Mouse (Mus musculus) kidney, postnatal 4 days (tissue): Measurements from ENCODE around the gene Tmub1.

Source experiments
- DNase-seq, 2 experiments: peaks; one replicate each; pipeline ENCODE4 v3.0.0; 2021; ENCODE audit warnings: mixed read lengths in 2 of 2

The Tmub1 gene

DNA sequence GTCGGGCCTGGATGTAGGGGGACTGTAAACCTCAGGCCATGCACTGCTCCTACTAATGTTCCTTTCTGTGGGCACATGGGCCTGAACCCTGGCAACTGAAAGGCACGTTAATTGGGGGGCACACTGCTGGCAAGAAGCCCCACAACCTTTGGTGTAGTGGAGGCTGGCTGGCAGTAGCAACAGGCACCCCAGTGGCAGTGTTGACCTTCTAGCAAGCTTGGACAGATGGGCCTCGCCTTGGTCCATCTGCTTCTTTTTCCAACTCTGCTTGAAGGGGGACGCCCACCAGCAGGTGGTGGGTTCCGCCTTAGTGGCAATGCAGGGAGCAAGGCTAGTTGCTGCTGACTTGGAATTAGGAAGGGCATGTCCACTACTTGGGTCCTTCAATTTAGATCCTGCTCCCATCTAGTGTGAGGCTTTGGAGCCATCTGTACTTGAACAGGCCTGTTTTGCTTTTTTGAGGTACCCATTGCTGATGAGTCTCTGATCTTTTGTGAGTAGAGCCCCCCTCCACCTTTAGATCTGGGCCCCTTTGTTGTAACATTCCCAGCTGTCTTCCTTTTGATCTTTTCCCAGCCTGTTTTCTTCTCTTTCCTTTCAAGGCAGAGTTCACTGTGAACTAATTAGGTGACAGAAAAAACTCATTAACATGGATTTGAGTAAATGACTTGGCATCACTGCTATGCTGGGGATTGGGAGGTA lies 5.8 kb upstream of the Tmub1 start:
- no peak for DNase-seq

DNA sequence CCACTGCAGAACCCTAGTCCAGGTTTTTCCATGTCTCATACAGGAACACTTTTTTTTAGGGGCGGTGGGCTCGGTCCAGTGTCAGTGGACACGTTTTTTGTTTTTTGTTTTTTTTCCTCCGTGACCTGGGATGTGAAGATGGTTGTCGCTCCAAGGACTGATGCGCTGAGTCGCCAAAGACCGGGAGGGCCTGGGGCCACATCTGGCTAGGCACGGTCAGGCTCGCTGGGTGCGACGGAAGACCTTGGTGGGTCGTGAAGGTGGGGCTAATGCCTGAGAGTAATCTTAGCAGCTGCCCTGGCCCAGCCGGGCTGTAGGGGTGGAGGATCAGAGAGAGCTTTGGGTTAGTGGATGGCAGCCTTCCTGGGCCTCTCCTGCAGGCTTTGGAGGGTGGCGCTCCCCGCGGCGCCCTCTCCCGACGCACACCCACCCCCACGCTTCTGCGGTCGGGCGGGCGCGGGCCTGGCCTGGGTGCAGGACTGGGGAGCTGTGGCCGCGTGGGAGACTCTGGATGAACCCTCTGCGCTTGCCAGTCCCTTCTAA lies 5.1 kb upstream of the Tmub1 start:
- peak; percentile 38 to 57 for DNase-seq

DNA sequence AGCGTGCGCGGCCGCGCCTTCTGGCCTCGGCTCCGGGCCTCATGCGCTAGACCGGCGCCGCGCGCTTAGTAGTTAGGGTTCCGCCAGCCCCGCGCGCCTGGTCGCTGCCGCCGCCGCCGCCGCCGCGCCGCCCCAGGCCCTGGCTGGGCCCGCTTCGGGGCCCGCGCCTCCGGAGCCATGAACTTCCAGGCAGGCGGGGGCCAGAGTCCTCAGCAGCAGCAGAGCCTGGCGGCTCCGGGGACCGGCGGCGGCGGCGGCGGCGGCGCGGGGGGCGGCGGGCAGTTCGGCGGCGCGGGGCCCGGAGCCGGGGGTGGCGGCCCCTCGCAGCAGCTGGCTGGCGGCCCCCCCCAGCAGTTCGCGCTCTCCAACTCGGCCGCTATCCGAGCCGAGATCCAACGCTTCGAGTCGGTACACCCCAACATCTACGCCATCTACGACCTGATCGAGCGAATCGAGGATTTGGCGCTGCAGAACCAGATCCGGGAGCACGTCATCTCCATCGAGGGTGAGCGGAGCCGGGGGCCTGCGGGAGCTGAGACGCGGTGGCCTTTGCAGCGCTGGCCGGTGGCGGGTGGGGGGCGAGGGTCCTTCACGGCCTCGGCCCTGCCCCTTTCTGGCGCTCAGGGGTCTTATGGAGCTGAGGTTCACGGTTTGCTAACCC lies 4.5 kb upstream of the Tmub1 start, which contains the start of gene Agap3:
TSS of gene Agap3 (plus strand) at position 148 of the 661 bp plus-strand sequence.
- peak; percentile 56 to 65 for DNase-seq

DNA sequence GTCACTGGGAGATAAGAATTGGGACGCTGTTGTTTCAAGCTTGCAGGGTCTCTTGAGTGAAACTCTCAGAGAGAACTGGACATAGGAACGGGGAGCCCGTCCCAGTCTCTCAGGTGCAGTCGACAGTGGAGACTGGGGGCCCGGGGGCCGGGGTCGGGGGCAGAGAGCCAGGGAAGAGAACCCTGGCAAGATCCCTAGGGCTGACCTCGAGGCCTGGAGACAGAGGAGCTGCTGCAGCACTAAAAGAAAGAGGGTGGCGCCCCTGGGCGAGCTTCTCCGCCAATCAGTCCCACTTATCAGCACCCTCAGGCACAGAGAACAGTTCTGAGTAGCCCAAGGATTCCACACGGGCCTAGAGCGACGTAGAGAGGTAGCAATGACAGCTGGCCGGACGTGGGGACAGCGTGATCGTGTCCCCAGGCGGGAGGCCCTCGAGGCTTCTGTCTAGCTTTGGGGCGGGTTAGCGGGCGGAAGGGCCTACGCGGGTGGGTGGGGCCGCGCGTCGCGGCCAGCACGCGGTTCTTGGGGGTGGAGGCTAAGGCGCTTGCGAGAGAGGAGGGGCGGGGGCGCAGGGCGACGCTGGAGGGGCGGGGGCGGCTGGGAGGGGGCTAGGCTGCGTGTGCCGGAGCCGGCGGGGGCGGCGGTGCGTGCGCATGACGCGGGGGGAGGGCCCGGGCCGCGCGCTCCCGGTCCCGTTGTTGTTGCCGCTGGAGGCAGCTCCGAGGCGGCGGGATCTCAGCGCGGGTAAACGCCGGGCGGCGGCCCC lies 3.8 kb upstream of the Tmub1 start:
- DNase-seq = peak; percentile 88 to 92

DNA sequence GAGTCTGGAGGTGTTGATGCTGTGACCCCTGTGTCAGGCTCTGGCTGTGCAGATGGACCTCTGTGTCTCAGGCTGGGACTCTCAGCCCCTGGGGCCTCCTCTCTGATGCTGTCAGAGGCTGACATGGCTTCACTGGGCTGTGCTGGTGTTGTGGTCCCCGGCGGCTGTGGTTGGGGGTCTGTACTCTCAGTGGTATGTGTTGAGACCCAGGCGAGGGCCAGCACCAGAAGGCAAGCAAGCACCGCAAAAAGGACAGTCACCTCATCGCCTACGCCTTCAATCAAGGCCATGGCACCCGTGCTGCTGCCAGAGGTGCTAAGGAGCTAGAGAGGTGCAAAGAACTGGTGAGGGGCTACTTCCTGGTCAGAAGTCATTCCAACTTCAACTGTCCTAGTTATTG lies 1.0 kb downstream of the Tmub1 start:
- no peak for DNase-seq

DNA sequence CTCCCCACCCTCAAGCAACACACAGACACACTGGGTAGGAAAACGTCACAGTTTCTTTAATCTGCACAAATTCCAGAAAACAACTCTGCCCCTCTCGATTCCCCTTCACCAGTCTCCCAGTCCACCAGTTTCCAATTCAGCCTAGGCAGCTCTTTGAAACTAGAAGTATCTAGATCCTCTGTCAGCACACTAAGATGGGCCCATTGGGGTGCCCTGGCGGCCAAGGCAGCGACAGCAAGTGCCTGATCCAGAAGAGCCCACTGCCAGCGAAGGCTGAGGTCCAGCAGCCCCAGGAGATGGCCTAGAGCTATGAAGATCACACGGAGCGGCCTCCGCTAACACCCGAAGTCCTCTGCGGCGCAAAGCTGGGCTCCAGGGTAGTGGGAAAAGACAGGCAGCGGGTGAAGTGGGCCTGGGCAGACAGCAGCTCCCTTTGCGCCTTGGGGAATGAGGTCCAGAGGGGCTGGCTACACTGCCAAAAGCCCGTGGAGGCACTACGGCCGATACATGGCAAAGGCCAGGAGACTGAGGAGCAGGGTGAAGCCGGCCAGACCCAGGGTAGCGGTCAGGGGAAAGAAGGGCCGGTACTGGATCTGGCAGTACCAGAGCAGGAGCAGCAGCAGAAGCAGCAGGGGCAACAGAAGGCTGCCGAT lies 2.1 kb downstream of the Tmub1 start:
- no peak for DNase-seq

DNA sequence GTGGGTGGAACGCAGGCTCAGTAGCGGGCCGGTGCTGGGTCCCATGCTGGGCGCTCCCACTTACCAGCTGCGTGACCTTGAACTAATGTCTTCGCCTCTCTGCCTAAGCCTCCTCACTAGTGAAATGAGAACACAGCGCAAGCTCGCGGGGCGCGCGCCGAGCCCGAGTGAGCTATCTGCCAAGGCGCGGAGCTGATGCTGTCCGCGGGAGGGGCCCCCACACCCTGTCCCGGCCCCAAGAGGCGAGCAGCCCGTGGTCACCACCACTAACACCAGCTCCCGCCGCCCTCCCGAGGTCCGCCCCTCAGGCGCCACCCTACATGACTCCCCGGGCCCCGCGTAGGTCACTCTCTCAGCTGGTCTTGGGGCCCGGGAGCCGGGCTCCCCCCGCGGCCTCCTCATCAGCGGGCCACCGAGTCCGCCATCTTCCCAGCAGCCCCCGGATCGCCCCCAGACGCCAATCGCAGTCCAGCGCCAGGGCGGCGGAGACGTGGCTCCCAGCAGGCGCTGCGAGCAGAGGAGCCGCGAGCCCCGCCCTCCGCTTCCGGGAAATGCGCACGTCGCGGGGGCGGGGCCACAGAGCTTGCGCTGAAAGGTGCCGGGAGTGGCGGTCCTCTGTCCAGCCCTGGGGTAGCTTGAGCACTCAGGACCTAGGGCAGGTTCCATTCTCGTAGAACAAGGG lies 2.8 kb downstream of the Tmub1 start, which contains the start of gene Fastk:
TSS of gene Fastk (minus strand) at position 542 of the 682 bp plus-strand sequence.
- peak; percentile 97 to 98 for DNase-seq

DNA sequence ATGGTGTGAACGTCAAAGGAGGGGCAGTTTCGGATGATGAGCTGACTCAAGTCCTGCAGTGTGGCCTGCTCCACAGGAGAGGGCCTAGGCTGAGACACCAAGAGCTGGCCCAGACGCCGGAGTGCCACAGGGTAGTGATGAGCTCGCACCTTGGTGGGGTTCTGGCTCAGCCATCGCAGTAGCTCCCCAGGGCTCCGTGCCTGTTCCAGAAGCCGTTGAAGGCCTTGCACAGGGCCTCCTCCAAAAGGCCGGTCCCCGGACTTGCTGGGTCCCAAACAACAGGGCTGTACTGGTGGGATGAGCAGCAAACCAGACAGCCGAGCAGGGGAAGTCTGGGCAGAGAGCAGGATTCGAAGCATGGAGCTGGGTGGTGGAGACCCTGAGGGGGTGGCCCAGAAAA lies 3.7 kb downstream of the Tmub1 start:
- no peak for DNase-seq

DNA sequence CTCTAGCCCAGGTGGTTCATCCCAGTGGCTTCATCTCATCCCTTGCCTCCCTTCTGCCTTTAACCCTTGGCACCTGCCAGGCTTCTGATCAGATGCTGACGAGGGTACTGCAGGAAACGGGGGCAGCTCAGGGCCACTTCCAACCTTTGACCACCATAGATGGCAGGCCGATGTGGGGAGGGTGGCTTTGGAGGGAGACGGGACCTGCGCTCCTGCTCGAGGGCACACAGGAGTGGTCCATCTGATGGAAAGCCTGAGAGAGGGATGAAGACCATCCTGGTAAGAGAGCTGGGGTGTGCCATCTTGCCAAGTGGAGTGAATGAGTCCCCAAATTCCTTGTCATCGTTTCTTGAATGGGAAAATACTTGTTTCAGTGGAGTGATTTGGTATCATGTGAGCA lies 4.5 kb downstream of the Tmub1 start:
- DNase-seq = no peak

DNA sequence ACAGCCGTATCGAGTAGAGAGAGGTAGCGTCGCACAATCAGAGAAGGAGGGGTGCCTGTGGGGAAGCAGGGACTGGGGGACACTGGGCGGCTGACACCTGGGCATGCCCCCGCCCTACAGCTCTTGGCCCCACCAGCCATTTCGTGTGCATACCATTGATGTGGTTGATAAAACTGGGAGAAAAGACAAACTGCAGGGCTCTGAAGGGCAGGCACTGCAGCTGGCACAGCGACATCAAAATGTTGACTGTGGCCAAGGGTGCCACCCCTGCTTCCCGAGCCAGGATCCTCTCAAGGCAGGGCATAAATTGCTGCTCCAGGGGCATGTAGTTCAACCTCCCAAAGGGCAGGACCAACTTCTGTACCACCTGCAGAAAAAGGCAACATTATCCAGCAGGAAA lies 5.6 kb downstream of the Tmub1 start:
- DNase-seq = no peak

DNA sequence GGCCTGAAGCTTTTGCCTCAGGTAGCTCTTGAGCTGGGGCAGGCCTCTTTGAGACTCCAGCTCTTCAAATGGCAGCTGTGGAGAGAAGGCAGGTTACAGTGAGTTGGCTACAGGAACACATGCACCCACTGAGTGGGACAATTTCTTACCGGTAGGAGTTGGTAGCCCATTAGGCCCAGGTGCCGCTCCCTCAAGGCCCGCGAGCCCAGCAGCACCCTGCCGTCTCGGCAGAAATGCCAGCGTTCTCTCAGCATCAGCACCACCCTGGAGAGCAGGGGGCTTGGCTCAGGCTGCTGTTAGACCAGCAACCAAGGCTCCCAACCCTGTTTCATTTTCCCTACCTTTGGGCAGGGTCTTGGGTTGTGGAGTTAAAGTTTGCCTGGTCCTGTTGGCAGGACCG lies 6.5 kb downstream of the Tmub1 start:
- no peak for DNase-seq

DNA sequence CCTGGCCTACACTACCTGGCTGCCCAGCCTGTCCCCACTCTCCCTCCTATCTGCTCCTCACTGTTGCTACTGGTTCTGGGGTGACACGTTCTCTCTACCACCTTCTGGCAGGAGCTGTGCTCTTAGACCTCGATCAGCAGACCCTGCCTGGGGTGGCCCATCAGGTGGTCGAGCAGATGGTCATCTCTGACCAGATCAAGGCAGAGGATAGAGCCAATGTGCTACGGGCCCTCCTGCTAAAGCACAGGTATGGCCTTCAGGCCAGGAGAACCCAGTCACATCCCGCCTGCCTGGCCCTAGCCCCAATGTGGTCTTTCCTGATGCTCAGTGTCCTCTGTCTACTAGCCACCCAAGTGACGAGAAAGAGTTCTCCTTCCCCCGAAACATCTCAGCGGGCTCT lies 13.7 kb downstream of the Tmub1 start:
- no peak for DNase-seq

DNA sequence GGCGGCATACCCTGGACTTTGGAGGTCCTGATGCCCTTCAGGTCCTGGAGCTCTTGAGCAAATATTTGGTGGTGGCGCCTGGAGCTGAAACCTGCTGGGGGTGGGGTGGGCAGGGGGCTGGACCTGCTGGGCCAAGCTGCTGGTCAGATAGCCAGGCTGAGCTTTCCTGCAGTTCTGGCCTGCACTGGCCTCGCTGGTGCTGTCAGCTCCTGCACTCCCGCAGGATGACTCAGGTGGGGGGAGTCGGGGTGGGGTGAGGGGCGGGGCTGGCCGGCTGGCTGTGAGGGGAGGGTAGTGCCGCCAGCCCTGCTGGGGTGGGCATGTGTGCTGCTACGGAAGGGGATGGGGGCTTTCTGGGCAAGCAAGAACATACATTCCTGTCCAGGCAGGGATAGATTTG lies 19.1 kb downstream of the Tmub1 start:
- DNase-seq = peak in 1 of 2 experiments; percentile 45

DNA sequence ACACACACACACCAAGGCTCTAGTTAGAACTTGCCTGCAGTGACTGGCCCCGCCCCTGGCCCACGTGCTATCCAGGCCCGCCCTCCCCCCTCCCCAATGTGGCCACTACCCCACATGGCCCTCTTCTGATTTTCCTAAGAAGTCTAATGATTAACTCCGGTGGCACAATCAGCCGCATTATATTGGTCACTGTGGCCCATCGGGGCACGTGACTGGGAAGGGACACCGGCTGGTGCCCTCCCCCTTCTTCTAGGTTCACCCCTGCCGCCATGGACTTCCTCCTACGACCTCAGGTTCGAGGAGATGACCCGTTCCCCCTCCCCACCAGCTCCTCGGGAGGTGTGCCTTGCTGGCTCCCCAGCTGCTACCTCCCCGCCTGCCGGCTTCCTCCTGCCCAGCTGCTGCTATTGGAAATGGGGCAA lies 19.7 kb downstream of the Tmub1 start:
- DNase-seq = peak; percentile 75 to 84

DNA sequence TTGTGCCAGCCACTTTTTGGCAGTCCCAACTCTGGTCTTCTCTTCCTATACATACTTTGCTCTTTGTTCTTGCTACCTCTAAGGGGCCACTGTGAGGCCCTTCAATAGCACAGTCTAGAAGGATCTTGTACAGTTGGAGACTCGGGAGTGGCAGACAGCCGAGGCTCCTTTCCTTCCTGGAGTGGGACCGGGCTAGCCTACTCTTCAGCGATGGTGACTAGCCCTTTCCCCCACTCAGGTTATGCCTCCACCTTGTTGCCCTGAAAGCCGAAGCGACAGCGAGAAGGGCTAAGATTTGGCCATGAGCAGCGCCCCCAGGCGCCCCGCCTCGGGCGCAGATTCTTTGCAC lies 20.4 kb downstream of the Tmub1 start:
- peak in 1 of 2 experiments; percentile 36 for DNase-seq

DNA sequence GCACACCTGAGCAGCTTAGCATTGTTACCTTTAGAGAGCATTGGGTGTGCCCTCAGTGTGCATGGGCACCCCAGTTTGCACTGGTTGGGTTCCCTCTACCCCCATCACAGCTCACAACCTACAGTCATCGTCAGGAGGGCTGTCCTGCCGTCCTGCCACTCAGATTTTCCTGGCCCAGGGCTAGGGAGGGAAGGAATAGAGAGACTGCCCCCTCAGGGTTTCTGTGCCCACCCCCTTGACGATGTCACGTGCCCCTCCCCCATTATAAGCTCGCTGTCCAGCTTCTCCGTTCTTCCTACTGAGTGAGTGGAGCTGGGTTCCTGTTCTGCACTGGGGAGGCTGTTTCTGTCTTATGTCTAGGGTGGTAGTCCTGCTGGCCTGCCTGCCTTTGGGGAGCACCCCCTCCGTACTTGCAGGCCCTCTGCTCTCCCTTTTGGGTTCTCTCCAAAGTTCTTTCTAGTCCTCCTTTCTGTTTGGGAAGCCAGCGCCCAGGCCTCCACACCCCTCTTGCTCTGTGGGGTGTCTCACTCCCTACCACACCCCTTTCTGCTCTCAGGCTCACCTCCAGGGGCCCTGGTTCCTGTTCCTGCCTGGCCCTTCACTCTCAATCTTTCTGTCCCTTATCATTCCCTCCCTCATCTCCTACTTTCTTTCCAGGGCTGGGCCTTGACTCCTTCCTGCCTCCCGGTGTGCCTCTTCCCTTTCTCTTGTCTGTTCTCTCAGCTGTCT lies 20.9 kb downstream of the Tmub1 start:
- DNase-seq = peak; percentile 39 to 41

DNA sequence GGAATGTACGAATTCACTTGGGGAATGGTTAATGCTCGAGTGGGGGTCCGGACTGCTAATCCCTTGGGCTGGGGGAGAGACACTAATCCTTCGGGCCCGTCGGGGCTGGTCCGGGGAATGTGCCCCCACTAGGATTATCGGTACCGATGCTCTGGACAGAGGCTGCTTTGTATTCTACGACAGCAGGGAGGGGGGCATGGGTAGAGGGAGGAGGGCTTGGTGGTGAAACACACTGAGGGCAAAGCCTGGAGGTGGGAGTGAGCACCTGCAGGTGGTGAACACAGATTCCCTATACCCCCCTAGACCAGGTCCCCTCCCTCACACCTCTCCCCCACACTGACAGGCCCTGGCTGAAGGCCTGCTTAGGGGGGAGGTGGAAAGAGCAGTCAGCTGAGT lies 21.6 kb downstream of the Tmub1 start:
- DNase-seq = peak; percentile 46 to 62

DNA sequence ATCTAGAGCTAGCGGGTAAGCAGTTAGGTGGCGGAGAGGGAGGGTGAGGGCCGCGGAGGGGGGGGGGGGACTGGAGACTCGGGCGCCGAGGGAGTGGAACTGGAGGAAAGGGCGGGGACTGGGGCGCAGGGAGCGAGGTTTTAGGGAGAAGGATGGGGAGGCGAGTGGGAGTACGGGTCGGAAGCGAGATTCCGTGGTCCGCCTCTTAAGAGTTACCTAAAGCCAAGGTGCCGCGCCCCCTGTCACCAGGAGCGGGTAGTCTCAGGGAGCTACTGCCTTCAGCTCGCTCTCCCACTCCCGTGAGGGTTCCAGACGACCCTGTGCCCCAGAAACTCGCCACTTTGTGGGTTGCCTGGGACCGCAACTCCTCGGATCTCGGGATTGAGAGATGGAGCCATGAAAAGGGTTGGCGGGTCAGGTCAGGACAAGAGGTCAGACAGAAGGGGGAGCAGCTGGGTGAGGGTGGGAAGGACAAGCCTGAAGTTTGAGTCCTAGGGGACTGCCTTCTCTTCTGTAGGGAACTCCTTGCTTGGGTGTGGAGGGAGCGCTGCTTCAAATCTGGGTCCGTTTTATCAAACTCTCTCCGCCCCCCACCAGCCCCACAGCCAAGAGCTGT lies 22.1 kb downstream of the Tmub1 start:
- peak; percentile 69 to 81 for DNase-seq

DNA sequence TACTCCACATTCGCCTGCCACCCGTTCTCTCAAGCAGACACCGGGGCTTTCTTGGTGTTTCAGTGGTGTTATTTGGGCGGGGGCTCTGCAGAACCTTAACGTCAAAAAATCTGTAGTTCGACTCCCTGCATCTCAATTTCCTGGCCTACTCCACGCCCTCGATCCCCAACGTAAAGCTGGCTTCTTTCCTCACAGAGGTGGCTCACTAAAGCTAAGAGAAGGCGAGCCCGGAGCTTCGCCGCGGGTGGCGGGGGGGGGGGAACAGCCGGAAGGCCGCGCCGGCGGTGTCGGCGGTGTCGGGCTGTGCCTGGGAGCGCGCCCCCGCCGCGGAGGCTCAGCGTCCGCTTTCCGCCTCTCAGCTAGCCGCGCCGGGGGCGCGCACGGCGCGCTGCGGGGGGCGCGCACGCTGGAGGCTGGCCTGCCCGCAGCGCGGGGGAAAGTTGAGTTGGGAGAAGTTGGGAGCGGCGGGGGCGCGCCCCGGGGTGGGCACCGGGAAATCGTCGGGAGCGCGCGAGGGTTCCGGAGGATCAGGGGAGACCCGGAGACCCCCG lies 22.7 kb downstream of the Tmub1 start:
- DNase-seq = peak; percentile 91 to 95

DNA sequence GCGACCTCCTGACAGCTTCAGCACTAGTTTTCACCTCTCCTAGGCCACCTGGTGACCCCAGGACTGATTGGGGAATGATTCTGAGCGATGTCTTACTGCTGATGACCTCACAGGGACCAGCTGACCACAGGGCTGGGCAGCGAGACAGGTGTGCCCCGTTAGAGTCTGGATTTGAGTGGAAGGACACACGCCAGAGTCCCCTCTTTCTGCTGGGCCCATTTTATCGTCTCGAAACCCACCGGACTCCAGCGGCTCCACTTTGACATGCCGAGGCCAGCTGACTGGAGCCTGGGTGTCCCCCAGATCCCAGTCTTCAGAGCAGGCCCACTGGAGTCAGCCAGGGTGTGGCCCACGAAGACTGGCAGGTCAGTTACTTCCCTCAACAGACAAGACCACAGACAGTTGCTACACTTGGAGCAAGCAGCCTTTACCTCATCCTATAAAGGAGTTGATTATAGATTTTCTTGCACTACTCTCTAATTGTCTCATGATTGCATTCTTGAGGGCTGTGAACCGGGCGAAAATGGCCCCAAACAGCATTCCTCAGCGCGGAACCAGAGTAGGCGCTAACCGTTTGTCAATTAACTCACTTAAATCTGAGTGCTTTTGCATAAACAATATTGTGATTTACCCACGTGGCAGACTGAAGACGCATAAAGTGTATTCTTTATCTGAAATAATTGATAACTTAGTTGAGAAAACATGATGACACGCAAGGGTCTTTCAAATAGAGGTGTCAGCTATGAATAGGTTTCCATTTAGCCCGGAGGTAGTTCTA lies 23.5 kb downstream of the Tmub1 start:
- DNase-seq = peak in 1 of 2 experiments; percentile 53
